Mouse (Mus musculus): Measurements from ENCODE around the gene Arrdc3.
A peak's percentile ranks its signal among the peaks of the same experiment; 100 is the strongest.

Gene Arrdc3

DNA sequence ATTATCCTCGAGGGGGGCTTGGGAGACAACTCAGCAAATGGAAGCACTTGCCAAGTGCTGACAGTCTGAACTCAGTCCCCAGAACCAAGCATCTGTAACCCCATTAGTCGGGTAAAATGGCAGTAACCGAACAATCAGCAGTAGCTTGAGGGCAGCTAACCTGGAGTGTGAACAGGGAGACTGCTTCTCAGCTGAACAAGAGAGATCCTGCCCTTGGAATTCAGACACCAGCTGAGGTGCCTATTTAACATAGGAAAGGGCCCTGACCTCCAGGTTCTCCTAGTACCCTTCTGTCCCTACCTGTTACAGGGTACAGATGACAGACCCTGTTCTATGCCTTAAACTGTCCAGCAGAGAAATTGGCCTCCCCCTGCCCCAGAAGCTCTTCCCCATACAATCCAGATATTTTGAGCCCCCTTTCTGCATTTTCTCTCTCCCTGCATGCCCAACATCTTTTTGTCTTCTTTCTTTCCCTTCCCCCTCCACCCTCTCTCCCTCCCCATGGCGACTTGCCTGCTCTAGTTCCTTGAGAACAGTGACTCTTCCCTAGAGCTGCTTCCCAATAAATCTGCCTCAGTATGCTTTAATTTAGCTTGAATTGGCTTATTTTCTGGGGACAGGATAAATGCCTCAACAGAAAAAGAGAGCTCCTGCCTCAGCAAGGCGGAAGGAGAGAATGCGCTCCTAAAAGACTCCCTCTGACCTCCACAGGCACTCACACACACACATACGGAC is 38.6 kb downstream of the Arrdc3 start:
- no peak for DNase-seq

DNA sequence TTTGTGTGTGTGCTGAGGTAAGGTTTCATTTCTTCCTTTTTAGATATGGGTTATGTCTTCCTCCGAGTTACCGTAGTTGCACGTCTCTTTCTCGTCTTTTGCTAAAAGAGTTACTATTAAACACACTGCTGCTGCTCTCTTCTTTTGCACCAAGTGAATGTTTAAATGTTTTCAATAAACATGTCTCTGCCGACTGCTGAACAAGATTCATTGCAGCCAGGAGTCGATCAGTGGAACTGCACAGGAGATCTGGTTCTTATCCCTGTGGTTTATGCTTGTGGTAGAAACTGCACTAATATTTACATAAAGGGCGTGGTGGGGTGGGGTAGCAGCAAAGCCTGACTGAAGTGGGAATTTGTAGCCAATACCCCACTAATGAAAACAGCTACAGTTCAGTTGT is 45.0 kb downstream of the Arrdc3 start:
- peak; percentile 47 to 57 for DNase-seq

DNA sequence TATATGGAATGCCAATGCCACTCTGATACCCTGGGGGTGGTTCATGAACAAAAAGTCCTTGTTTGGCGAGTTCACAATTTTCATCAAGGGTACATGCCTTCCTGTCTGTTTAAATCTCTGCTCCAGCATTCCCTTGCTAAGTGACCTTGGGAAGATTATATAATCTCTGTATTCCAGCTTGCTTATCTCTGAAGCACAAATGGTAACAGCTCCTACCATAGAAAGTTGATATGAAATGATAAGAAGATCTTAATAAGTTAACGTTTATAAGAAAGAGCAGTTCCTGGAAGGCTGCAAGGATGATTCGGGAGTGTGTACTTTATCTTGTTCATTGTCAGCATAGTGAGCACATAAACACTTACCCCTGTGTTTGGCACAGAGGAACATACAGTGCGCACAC is 46.8 kb downstream of the Arrdc3 start:
- DNase-seq = no peak

DNA sequence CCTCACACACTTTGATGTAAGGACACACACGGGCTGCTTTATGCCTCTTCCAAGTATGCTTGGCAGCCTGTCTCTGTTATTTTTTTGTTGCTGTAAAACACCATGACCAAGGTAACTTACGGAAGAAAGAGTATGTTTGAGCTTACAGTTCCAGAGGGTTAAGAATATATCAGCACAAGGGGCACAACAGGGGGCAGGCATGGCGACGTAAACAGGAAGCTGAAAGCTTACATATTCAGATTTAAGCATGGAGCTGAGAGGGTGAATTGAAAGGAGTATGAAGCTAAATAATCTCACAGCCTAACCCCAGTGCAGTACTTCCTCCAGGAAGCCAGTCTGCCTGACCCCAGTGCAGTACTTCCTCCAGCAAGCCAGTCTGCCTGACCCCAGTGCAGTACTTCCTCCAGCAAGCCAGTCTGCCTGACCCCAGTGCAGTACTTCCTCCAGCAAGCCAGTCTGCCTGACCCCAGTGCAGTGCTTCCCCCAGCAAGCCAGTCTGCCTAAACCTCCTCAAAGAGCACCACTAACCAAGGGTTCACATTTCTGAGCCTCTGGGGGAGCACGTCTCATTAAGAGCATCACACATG is 49.7 kb downstream of the Arrdc3 start:
- DNase-seq = peak; percentile 12 to 20

DNA sequence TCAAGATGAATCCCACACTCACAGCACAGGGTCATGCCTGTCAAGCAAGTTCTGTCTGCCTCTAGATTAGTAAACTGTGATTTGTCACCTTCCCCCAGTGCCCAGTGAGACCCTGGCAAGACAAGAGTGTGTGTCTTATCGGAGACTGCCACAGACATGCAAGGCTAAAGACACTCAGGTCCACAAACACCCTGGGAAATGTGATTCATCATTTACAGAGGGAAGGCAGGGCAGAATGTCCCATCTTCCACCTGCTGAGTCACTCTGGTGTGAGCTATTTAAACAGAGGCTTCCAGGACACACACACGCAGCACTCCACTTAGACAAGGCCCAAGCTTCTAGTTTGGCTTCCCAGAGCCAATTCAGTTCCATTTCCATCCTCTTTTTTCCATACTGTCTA is 53.2 kb downstream of the Arrdc3 start:
- DNase-seq = no peak

DNA sequence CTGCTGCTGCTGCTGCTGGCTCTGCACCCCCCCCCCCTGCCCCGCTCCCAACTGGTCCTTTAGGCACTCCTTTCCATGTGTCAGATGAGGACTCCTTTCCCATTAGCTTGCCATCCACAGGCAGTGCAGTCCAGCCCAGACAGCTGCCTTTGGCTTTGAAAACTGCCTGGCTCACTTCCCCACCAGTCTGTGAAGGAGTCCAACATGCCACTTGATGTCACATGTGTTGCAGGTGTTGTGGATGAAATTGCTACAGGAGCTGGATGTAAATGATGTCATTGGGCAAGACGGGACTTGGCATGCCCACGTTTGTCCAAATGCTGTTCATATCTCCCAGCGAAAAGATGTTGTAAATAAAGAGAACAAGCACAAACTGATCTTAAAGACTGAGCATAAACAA is 56.0 kb downstream of the Arrdc3 start:
- DNase-seq = no peak

DNA sequence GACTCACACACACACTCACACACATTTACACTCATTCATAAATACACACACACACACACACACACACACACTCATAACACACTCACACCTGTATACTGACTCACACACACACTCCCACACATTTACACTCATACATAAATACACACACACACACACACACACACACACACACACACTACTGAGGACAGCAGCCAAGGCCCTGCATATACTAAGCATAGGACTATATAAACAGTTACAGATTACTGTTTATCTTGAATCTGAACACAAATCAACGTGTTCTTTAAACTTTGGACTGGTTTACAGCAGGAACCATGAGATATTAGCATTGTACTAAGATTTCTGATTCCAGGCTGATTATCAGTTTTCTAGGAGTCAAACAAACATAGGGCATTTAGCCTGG is 56.7 kb downstream of the Arrdc3 start:
- no peak for DNase-seq

DNA sequence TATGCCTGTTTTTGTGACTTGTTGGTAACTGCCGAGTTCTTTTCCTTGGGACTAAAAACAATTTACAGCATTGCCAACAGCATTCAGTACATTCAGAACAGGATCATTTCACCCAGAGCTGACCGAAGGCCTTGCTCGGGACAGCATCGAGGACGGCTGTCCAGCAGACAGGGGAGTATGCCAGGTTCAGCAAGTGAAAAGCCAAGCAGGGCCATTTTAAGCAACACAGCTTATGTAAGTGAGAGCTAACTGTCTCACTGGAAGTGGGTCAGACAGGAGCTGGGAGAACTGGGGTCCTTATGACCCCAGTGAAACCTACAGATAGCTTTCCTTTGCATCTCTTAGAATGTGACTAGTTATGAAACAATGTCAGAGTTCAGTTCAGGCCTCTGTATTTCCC is 57.2 kb downstream of the Arrdc3 start:
- no peak for DNase-seq

DNA sequence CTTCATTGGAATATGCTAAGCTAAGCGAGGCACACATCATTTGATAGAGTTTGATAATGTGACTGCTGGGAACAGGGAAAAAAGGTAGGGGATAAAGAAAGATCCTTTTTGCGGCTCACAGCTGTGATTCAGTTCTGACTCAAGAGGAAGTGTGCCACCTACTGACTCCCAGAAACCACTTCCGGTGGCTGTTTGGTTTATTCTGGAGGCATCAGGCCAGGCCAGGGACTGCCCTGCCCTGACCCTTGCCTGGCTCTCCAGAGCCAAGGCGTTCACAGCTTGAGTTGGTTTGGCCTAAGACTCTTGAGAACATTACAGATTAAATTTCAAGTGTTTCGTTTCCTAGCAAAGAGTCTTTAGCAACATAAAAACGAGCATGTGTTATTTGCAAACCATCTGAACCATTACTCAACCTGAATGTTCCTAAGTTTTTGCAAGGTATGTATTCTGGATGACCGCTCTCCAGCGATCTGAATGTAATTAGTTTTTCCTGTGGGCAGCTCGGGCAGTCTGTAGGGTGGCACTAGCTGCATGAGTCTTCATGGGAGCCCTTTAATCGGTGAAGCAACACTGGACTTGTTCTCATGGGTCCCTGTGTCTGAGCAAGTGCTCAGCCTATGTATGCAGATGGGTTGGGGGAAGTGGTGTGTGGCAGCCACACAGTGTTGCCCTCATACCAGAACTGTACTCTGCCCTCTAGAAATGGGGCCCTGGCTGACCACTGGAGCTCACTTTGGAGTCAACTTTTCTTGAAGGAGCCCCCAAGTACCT is 57.9 kb downstream of the Arrdc3 start:
- peak; percentile 53 to 56 for DNase-seq

DNA sequence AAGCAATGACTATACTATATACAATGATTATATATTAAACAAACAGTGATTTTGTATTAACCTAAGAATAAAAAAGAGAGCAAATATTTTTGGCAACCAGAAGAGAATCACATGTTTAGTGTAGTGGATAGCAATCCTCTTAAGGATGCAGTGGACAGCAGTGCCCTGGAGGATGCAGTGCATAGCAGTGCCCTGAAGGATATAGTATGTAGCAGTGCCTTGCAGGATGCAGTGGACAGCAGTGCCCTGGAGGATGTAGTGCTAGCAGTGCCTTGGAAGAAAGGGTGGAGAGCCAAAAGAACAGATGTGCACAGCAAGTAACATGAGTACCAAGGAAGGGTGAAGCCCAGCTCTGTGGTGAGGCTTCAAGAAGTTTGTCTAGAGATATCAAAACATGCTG is 61.3 kb downstream of the Arrdc3 start:
- no peak for DNase-seq
